Mouse (Mus musculus) heart, adult 2 months (tissue): Measurements from ENCODE around the gene S100b.

Experiments used
- CTCF ChIP-seq: fragments of 200-600 bp; IDR thresholded peaks from 2 replicates; pipeline ENCODE4 v1.8.1; 2022; ENCODE audit warnings: antibody characterized with exemption, mild to moderate bottlenecking, moderate library complexity
- EP300 ChIP-seq: fragments of 200-500 bp; IDR thresholded peaks from 2 replicates; pipeline ENCODE4 v1.6.1; 2011; ENCODE audit warnings: low read depth, low read length, control low read depth; ENCODE audit not compliant: insufficient read depth
- POLR2A ChIP-seq: fragments of 200-500 bp; IDR thresholded peaks from 2 replicates; pipeline ENCODE4 v1.6.1; 2011; ENCODE audit warnings: mild to moderate bottlenecking, low read depth, low read length, control low read depth; ENCODE audit not compliant: insufficient read depth

DNA sequence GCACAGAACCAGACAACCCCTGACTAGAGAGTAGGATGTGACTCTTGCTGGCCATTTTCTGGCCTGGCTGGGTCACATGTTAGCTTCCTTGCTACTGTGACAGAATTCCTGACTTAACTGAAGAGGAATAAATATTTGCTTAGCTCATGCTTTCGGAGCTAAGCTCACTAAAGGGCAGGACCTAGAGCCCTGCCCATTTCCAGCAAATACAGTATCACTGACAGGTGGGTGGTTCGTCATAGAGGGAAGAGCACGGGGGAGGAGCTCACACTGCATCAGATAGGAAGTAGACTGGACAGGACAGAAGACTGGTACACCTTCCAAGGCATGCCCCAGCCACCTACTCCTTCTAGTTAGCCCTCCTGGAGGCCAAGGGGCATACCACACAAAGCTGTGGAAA is 7.8 kb downstream of the S100b start:
- TF ChIP-seq CTCF (no peak), POLR2A (no peak), EP300 (no peak)
